Mouse (Mus musculus) bone marrow macrophage, adult 2 months (primary cell): ENCODE data around the gene Rbm4b.

Experiments
- CTCF ChIP-seq: IDR thresholded peaks from 2 replicates; pipeline ENCODE4 v1.5.1; 2012; ENCODE audit warnings: low read depth, mild to moderate bottlenecking, low read length, moderate library complexity
- POLR2A ChIP-seq: IDR thresholded peaks from 2 replicates; pipeline ENCODE4 v1.6.1; 2012; ENCODE audit warnings: mild to moderate bottlenecking, low read depth, low read length, borderline replicate concordance

GRCm38 (mm10) chr19:4733052-4733451 lies 23.2 kb upstream of the Rbm4b start:
- TF ChIP-seq CTCF: no peak
- no peak for TF ChIP-seq POLR2A
